Mouse (Mus musculus) heart, embryonic 14.5 days (tissue): ENCODE results near the gene Tax1bp1. TPM values are rescaled to one million over a fixed set of nuclear protein-coding genes. Genes with fewer than 3 reads are reported as not detected.
A peak's percentile ranks its signal among the peaks of the same experiment; 100 is the strongest.

Source experiments
- ATAC-seq: fragments of 200-750 bp; cut with Nextera tagmentation; 2 replicates; pipeline ENCODE4 v1.8.0; 2017; ENCODE audit warnings: low read depth, moderate TSS enrichment; ENCODE audit not compliant: insufficient number of reproducible peaks, insufficient read depth, low FRiP score
- H3K27ac ChIP-seq, 2 experiments: fragments of 200-500 bp in 1 of 2; fragments of 300-500 bp in 1 of 2; sonication (generic) in 1 of 2; replicated peaks in 1 of 2; 2 replicates each; pipeline ENCODE4 v1.5.1; 2012 to 2014; ENCODE audit warnings: low read depth in 2 of 2, low read length in 2 of 2, control low read depth in 1 of 2, mild to moderate bottlenecking in 1 of 2, mixed read lengths in 1 of 2; ENCODE audit not compliant: control insufficient read depth in 1 of 2, insufficient read depth in 1 of 2
- H3K27me3 ChIP-seq: fragments of 300-500 bp; sonication (generic); 2 replicates; pipeline ENCODE4 v1.6.1; 2014; ENCODE audit warnings: mild to moderate bottlenecking, low read length, control low read depth; ENCODE audit not compliant: control insufficient read depth, insufficient read depth
- H3K36me3 ChIP-seq: fragments of 300-500 bp; sonication (generic); 2 replicates; pipeline ENCODE4 v1.6.1; 2014; ENCODE audit warnings: mild to moderate bottlenecking, control low read depth, low read length, mixed read lengths; ENCODE audit not compliant: control insufficient read depth, insufficient read depth
- H3K4me1 ChIP-seq, 2 experiments: fragments of 200-500 bp in 1 of 2; fragments of 300-500 bp in 1 of 2; sonication (generic) in 1 of 2; 2 replicates each; pipeline ENCODE4 v1.6.1; 2012 to 2014; ENCODE audit warnings: low read length in 2 of 2, control low read depth in 1 of 2, mixed read lengths in 1 of 2; ENCODE audit not compliant: control insufficient read depth in 2 of 2, insufficient read depth in 2 of 2
- H3K4me2 ChIP-seq: fragments of 300-500 bp; sonication (generic); 2 replicates; pipeline ENCODE4 v1.6.1; 2014; ENCODE audit warnings: mild to moderate bottlenecking, low read length
- H3K4me3 ChIP-seq, 2 experiments: fragments of 200-500 bp in 1 of 2; fragments of 300-500 bp in 1 of 2; sonication (generic) in 1 of 2; 2 replicates each; pipeline ENCODE4 v1.5.1; 2012 to 2014; ENCODE audit warnings: low read length in 2 of 2, mild to moderate bottlenecking in 2 of 2, control low read depth in 1 of 2, low read depth in 1 of 2, moderate library complexity in 1 of 2; ENCODE audit not compliant: control insufficient read depth in 1 of 2, insufficient read depth in 1 of 2
- H3K9ac ChIP-seq: fragments of 300-500 bp; sonication (generic); 2 replicates; pipeline ENCODE4 v1.6.1; 2014; ENCODE audit warnings: mild to moderate bottlenecking, low read length
- H3K9me3 ChIP-seq: fragments of 300-500 bp; sonication (generic); 2 replicates; pipeline ENCODE4 v1.6.1; 2016; ENCODE audit warnings: low read length, control low read depth; ENCODE audit not compliant: control insufficient read depth
- WGBS: fragments of 180-500 bp; shearing (Covaris S2); extraction: QIAGEN DNeasy Blood & Tissue Kit; methylation state at CpG from one replicate; pipeline ENCODE4 v1.1.7; 2014; 5-methylcytosine and 5-hydroxymethylcytosine counted together
- polyA plus RNA-seq: library from polyadenylated mRNA; unstranded; fragments of >200 nt; fragmentation: Nextera tagmentation; extraction: Ambion mirVana; gene quantifications from 2 replicates; pipeline ENCODE4 v1.2.1, GENCODE M21; 2014

The Tax1bp1 gene
- polyA plus RNA-seq, 1 experiment from 2014 or later: 118 TPM

- 92% methylated on average over 5 of the region's 5 CpGs for WGBS
- 0 out of 4 replicates have a peak, but pooled peaks cover 0 to 6% of the 10 kb centered on the region in 2 experiments for H3K4me1 ChIP-seq
These were observed 66.0 kb downstream of the Tax1bp1 start for GRCm38 (mm10) chr6:52779546-52779945.

GRCm38 (mm10) chr6:52790316-52790715 lies 76.8 kb downstream of the Tax1bp1 start:
- Histone ChIP-seq H3K4me3 (no peak overlapping the region), H3K4me2 (no peak overlapping the region), H3K27me3 (no peaks in the 10 kb centered on the region), H3K4me1 (peaks cover 13 to 20% of the 10 kb centered on the region in 2 experiments), H3K9ac (no peak overlapping the region), H3K36me3 (no peaks in the 10 kb centered on the region), H3K27ac (0 out of 4 replicates have a peak overlapping the region, but pooled peaks of 1 of the 2 experiments have one; percentile 26), H3K9me3 (no peaks in the 10 kb centered on the region)
- WGBS: 38% methylated on average over 10 of the region's 10 CpGs
- no peak for ATAC-seq

More at GRCm38 (mm10) chr6:52779546-52779945, 66.0 kb downstream of the Tax1bp1 start:
- Histone ChIP-seq H3K27me3 (no peaks in the 10 kb centered on the region), H3K9ac (no peak overlapping the region), H3K36me3 (no peaks in the 10 kb centered on the region), H3K9me3 (no peaks in the 10 kb centered on the region), H3K27ac (no peak overlapping the region), H3K4me2 (no peak overlapping the region), H3K4me3 (no peak overlapping the region)
- ATAC-seq: no peak

- H3K4me1 ChIP-seq: peaks cover 13 to 22% of the 10 kb centered on the region in 2 experiments
- no peaks in the 10 kb centered on the region for H3K36me3 ChIP-seq
- H3K4me2 ChIP-seq: no peak overlapping the region
- no peaks in the 10 kb centered on the region for H3K9me3 ChIP-seq
- no peak overlapping the region for H3K4me3 ChIP-seq
- H3K27ac ChIP-seq: no peak overlapping the region
- WGBS: 77% methylated on average over 4 of the region's 4 CpGs
- H3K9ac ChIP-seq: no peak overlapping the region
- H3K27me3 ChIP-seq: no peaks in the 10 kb centered on the region
- no peak for ATAC-seq
These were observed 77.3 kb downstream of the Tax1bp1 start for GRCm38 (mm10) chr6:52790781-52791180.

- Histone ChIP-seq H3K27me3 (no peaks in the 10 kb centered on the region), H3K4me2 (no peak overlapping the region), H3K4me3 (no peak overlapping the region), H3K9me3 (no peaks in the 10 kb centered on the region), H3K4me1 (peaks cover 23 to 36% of the 10 kb centered on the region in 2 experiments), H3K27ac (no peak overlapping the region), H3K9ac (no peak overlapping the region), H3K36me3 (no peaks in the 10 kb centered on the region)
- WGBS: 70% methylated on average over 3 of the region's 3 CpGs
- ATAC-seq: no peak
These were observed 78.9 kb downstream of the Tax1bp1 start for GRCm38 (mm10) chr6:52792455-52792854.

GRCm38 (mm10) chr6:52795029-52795841 lies 81.7 kb downstream of the Tax1bp1 start:
- Histone ChIP-seq H3K9ac (no peak overlapping the region), H3K9me3 (no peaks in the 10 kb centered on the region), H3K4me2 (no peak overlapping the region), H3K27ac (peak overlapping the region; percentile 54 to 55), H3K36me3 (no peaks in the 10 kb centered on the region), H3K4me3 (no peak overlapping the region), H3K4me1 (peaks cover 21 to 29% of the 10 kb centered on the region in 2 experiments), H3K27me3 (no peaks in the 10 kb centered on the region)
- 62% methylated on average over 16 of the region's 16 CpGs for WGBS
- no peak for ATAC-seq

GRCm38 (mm10) chr6:52796035-52796598 lies 82.6 kb downstream of the Tax1bp1 start:
- no peaks in the 10 kb centered on the region for H3K27me3 ChIP-seq
- H3K27ac ChIP-seq: peak overlapping the region; percentile 55 to 76
- H3K9me3 ChIP-seq: no peaks in the 10 kb centered on the region
- H3K4me1 ChIP-seq: peaks cover 18 to 25% of the 10 kb centered on the region in 2 experiments
- 59% methylated on average over 9 of the region's 9 CpGs for WGBS
- H3K9ac ChIP-seq: no peak overlapping the region
- H3K4me3 ChIP-seq: no peak overlapping the region
- no peaks in the 10 kb centered on the region for H3K36me3 ChIP-seq
- no peak for ATAC-seq
- no peak overlapping the region for H3K4me2 ChIP-seq

- Histone ChIP-seq H3K4me3 (no peak overlapping the region), H3K4me2 (no peak overlapping the region), H3K9ac (no peak overlapping the region), H3K36me3 (no peaks in the 10 kb centered on the region), H3K27ac (peak overlapping the region in 1 of 2 experiments; percentile 55; a peak in 3 of 4 replicates), H3K4me1 (peaks cover 22 to 25% of the 10 kb centered on the region in 2 experiments), H3K27me3 (no peaks in the 10 kb centered on the region), H3K9me3 (no peaks in the 10 kb centered on the region)
- 17% methylated on average over 1 of the region's 1 CpGs for WGBS
- no peak for ATAC-seq
These were observed 83.2 kb downstream of the Tax1bp1 start for GRCm38 (mm10) chr6:52796691-52797090.
